Mouse (Mus musculus) adrenal gland, postnatal 25 days (tissue): ENCODE results near the gene Syde2. TPM values are rescaled to one million over a fixed set of nuclear protein-coding genes. Genes with fewer than 3 reads are reported as not detected.
A peak's percentile ranks its signal among the peaks of the same experiment; 100 is the strongest.

Experiments used
- DNase-seq: peaks from one replicate; pipeline ENCODE4 v3.0.0; 2021; ENCODE audit warnings: mixed read lengths
- total RNA-seq: library from RNA; stranded (reverse); gene quantifications from 2 replicates; pipeline ENCODE4 v1.2.3, GENCODE M21; 2021

Gene Syde2
- total RNA-seq, 1 experiment from 2014 or later, result 9.2 TPM

- no peak for DNase-seq
Measured at GRCm38 (mm10) chr3:146011544-146012218, 24.0 kb downstream of the Syde2 start.

- no peak for DNase-seq
Measured at GRCm38 (mm10) chr3:146013490-146013889, 25.8 kb downstream of the Syde2 start.

- DNase-seq, result no peak
Measured at GRCm38 (mm10) chr3:146014321-146014720, 26.7 kb downstream of the Syde2 start.

- no peak for DNase-seq
Measured at GRCm38 (mm10) chr3:146016979-146017378, 29.3 kb downstream of the Syde2 start.

GRCm38 (mm10) chr3:146017521-146017920 is 29.9 kb downstream of the Syde2 start:
- no peak for DNase-seq

GRCm38 (mm10) chr3:146022232-146022631 is 34.6 kb downstream of the Syde2 start:
- DNase-seq, result no peak

- DNase-seq, result no peak
Measured at GRCm38 (mm10) chr3:146024746-146025145, 37.1 kb downstream of the Syde2 start.

- no peak for DNase-seq
Measured at GRCm38 (mm10) chr3:146025499-146025898, 37.8 kb downstream of the Syde2 start.

- DNase-seq, result no peak
Measured at GRCm38 (mm10) chr3:146027116-146027515, 39.4 kb downstream of the Syde2 start.

GRCm38 (mm10) chr3:146028406-146028805 is 40.7 kb downstream of the Syde2 start:
- DNase-seq, result no peak

- no peak for DNase-seq
Measured at GRCm38 (mm10) chr3:146029234-146029633, 41.6 kb downstream of the Syde2 start.

- DNase-seq, result no peak
Measured at GRCm38 (mm10) chr3:146030255-146030836, 42.7 kb downstream of the Syde2 start.

- DNase-seq, result no peak
Measured at GRCm38 (mm10) chr3:146032976-146033375, 45.3 kb downstream of the Syde2 start.

- no peak for DNase-seq
Measured at GRCm38 (mm10) chr3:146037906-146038305, 50.2 kb downstream of the Syde2 start.

GRCm38 (mm10) chr3:146039132-146039903 is 51.6 kb downstream of the Syde2 start:
- no peak for DNase-seq

GRCm38 (mm10) chr3:146041382-146041781 is 53.7 kb downstream of the Syde2 start:
- DNase-seq, result no peak

- DNase-seq, result no peak
Measured at GRCm38 (mm10) chr3:146044977-146045376, 57.3 kb downstream of the Syde2 start.

- no peak for DNase-seq
Measured at GRCm38 (mm10) chr3:146046076-146046475, 58.4 kb downstream of the Syde2 start.

- DNase-seq, result no peak
Measured at GRCm38 (mm10) chr3:146047704-146048207, 60.1 kb downstream of the Syde2 start.

- no peak for DNase-seq
Measured at GRCm38 (mm10) chr3:146049951-146050350, 62.3 kb downstream of the Syde2 start.

- peak; percentile 39 for DNase-seq
Measured at GRCm38 (mm10) chr3:146051277-146052007, 63.8 kb downstream of the Syde2 start.

- no peak for DNase-seq
Measured at GRCm38 (mm10) chr3:146053082-146053814, 65.6 kb downstream of the Syde2 start.
